Mouse (Mus musculus): Measurements from ENCODE around the gene Lpin2.

Lpin2 gene

GRCm38 (mm10) chr17:71196415-71196814 lies 14.1 kb downstream of the Lpin2 start:
- no peak for ATAC-seq (ENCODE audit: insufficient number of reproducible peaks, low FRiP score, low TSS enrichment)

- no peak for ATAC-seq (ENCODE audit: insufficient number of reproducible peaks, low FRiP score, low TSS enrichment)
These were observed 17.0 kb downstream of the Lpin2 start for GRCm38 (mm10) chr17:71199346-71199745.

GRCm38 (mm10) chr17:71202136-71202535 lies 19.8 kb downstream of the Lpin2 start:
- no peak for ATAC-seq (ENCODE audit: insufficient number of reproducible peaks, low FRiP score, low TSS enrichment)

GRCm38 (mm10) chr17:71203998-71204808 lies 21.8 kb downstream of the Lpin2 start:
- no peak for ATAC-seq (ENCODE audit: insufficient number of reproducible peaks, low FRiP score, low TSS enrichment)

- ATAC-seq (ENCODE audit: insufficient number of reproducible peaks, low FRiP score, low TSS enrichment): no peak
These were observed 22.4 kb downstream of the Lpin2 start for GRCm38 (mm10) chr17:71204809-71205091.

- no peak for ATAC-seq (ENCODE audit: insufficient number of reproducible peaks, low FRiP score, low TSS enrichment)
These were observed 24.0 kb downstream of the Lpin2 start for GRCm38 (mm10) chr17:71206136-71206893.

- ATAC-seq (ENCODE audit: insufficient number of reproducible peaks, low FRiP score, low TSS enrichment): no peak
These were observed 24.9 kb downstream of the Lpin2 start for GRCm38 (mm10) chr17:71207268-71207667.

- no peak for ATAC-seq (ENCODE audit: insufficient number of reproducible peaks, low FRiP score, low TSS enrichment)
These were observed 26.0 kb downstream of the Lpin2 start for GRCm38 (mm10) chr17:71208376-71208775.

- ATAC-seq (ENCODE audit: insufficient number of reproducible peaks, low FRiP score, low TSS enrichment): no peak
These were observed 26.6 kb downstream of the Lpin2 start for GRCm38 (mm10) chr17:71208921-71209320.

GRCm38 (mm10) chr17:71209936-71210335 lies 27.6 kb downstream of the Lpin2 start:
- no peak for ATAC-seq (ENCODE audit: insufficient number of reproducible peaks, low FRiP score, low TSS enrichment)

GRCm38 (mm10) chr17:71211962-71212646 lies 29.7 kb downstream of the Lpin2 start:
- ATAC-seq (ENCODE audit: insufficient number of reproducible peaks, low FRiP score, low TSS enrichment): no peak

GRCm38 (mm10) chr17:71213666-71214065 lies 31.3 kb downstream of the Lpin2 start:
- no peak for ATAC-seq (ENCODE audit: insufficient number of reproducible peaks, low FRiP score, low TSS enrichment)

- ATAC-seq (ENCODE audit: insufficient number of reproducible peaks, low FRiP score, low TSS enrichment): no peak
These were observed 32.3 kb downstream of the Lpin2 start for GRCm38 (mm10) chr17:71214514-71215240.

GRCm38 (mm10) chr17:71215241-71215839 lies 33.0 kb downstream of the Lpin2 start:
- ATAC-seq (ENCODE audit: insufficient number of reproducible peaks, low FRiP score, low TSS enrichment): no peak

- ATAC-seq (ENCODE audit: insufficient number of reproducible peaks, low FRiP score, low TSS enrichment): no peak
These were observed 33.9 kb downstream of the Lpin2 start for GRCm38 (mm10) chr17:71216263-71216662.

GRCm38 (mm10) chr17:71217111-71217685 lies 34.8 kb downstream of the Lpin2 start:
- ATAC-seq (ENCODE audit: insufficient number of reproducible peaks, low FRiP score, low TSS enrichment): no peak

- ATAC-seq (ENCODE audit: insufficient number of reproducible peaks, low FRiP score, low TSS enrichment): no peak
These were observed 39.0 kb downstream of the Lpin2 start for GRCm38 (mm10) chr17:71221383-71221782.

- no peak for ATAC-seq (ENCODE audit: insufficient number of reproducible peaks, low FRiP score, low TSS enrichment)
These were observed 41.3 kb downstream of the Lpin2 start for GRCm38 (mm10) chr17:71223676-71224075.

- ATAC-seq (ENCODE audit: insufficient number of reproducible peaks, low FRiP score, low TSS enrichment): no peak
These were observed 42.2 kb downstream of the Lpin2 start for GRCm38 (mm10) chr17:71224521-71224920.

GRCm38 (mm10) chr17:71225091-71225490 lies 42.7 kb downstream of the Lpin2 start:
- peak; percentile 31; the same call in 1 of the 2 replicates for ATAC-seq (ENCODE audit: insufficient number of reproducible peaks, low FRiP score, low TSS enrichment)

Data from cerebellum, adult (tissue).